Mouse (Mus musculus) testis, adult 2 months (tissue): ENCODE measurements at regions not wholly inside any gene's neighbourhood (a gene's known extent, or its start where the extent isn't known, plus 50 kb on each side); places are given as distances from the start of the nearest gene placed in this dataset.

Source experiments
- CTCF ChIP-seq: fragments of 200-500 bp; IDR thresholded peaks from 2 replicates; pipeline ENCODE4 v1.5.1; 2012; ENCODE audit warnings: low read depth, mild to moderate bottlenecking, inconsistent platforms, low read length, moderate library complexity; ENCODE audit not compliant: control insufficient read depth, insufficient read depth, insufficient replicate concordance
- POLR2A ChIP-seq: fragments of 200-500 bp; IDR thresholded peaks from 2 replicates; pipeline ENCODE4 v1.6.1; 2012; ENCODE audit warnings: low read depth, mild to moderate bottlenecking, inconsistent platforms, low read length, moderate library complexity; ENCODE audit not compliant: control insufficient read depth

DNA sequence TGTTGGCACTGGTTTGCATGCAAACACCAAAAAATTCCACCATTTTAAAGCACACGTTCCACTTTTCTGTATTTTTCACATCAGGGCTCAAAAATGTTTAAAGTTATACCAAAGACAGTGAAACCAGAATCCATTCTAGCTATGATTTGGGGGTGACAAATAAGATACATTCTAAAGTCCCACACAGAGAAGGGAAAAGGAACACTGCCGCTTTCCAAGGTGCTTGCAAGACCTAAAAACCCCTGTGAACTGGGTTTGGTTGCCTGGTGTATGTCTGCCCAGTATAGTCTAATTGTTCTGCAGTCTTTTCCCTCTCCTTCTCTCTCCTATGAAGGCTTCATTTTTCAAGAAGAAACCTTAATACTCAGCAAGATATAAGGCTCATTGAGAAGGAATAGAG is 219.6 kb downstream of the Mef2c start:
- TF ChIP-seq POLR2A = no peak
- TF ChIP-seq CTCF = no peak
